Mouse (Mus musculus): Measurements from ENCODE around the gene Pld3. TPM values are rescaled to one million over a fixed set of nuclear protein-coding genes. Genes with fewer than 3 reads are reported as not detected.

The Pld3 gene
- 201 TPM for polyA plus RNA-seq (2017; shearing (Covaris generic))

DNA sequence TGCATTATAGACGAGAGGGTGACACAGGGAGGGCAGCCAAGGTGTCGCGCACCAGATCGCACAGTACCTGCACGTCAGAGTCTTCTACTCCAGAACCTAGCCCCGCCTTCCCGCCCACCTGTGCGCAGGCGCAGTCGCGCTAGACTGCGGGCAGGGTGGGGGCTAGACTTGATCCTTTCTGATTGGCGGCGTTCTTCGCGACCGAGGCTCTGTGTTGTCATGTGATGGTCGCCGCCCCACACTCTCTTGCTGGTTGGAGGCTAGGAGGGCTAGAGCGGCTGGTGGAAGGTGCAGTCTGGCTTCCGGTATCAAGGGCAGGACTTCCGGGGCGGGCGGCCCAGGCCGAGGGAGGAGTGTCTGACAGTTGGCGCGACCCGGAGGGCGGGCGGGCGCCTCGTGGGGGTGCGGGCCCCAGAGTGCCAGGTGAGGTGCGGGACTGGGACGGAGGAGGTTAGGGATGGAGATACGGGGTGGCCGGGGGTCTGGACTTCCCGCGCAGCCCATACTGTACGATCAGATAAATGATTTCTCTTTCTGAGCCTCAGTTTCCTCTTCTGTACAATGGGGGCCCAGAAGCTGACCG, at the start of gene Pld3, which contains the start of gene 2310022A10Rik:
TSS of gene Pld3 (minus strand) at position 288 of the 583 bp plus-strand sequence.
TSS of gene 2310022A10Rik (plus strand) at position 303 of the 583 bp plus-strand sequence.

DNA sequence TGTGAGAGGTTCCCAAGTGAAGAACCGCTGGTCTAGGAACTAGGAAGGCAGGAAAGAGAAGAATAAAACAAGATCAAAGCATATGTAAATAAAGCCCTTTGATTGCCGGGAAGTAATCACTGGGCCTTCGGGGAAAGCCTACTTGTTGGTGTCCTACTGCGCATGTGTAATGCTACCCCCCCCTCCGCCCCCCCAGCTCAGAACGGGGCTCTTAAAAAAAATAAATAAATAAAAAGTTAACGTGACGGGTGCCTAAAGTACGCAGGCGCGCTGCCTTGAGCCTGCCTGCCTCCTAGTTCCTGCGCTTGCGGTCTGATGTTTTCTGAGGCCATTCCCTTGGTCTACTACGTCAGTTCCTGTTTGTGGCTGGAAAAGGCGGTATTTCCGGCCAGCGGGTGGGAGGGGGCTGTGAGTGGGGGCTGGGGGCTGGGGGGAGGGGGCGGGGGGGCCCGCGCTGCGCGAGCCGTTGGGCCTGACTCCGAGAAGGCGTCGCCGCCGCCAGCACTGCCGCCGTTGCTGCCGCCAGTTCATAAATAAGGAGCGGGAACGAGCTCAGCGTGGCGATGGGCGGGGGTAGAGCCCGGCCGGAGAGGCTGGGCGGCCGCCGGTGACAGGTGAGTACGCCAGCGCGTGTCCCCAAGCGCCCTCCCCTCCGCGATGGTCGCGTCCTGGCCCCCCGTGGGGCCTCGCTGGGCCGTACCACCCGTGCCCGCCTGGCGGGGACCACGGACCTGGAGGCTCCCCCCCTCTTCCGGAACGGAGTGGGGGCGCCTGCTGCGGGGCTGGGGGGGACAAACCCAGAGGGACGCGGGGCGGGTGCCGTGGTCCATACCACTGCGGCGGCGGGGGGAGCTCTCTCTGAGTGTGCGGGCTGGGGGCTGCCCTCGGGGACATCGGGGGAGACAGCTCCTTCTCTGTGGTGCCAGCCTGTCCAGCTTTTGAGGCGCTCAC, 38.5 kb upstream of the Pld3 start, which contains the start of gene Akt2:
TSS of gene Akt2 (plus strand) at position 287 of the 951 bp plus-strand sequence.

DNA sequence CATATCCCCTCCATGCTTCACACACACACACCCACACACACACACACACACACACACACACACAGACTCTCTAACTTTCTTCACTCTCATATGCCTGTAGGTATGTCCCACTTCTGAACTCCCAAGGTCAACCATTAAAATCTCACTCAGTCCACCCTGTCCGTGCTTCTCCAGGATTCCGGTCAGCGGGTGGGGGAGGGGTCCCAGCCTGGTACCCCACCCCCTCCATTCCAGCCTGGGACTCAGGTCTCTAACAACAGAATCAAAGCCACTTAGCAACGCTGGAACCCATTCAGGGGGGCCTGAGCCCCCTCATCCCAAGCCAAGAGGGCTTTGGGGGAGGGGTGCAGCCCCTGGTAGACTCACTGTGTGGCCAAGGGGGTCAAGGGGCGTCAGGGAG, 30.1 kb downstream of the Pld3 start, which contains the start of gene Hipk4:
TSS of gene Hipk4 (plus strand) at position 301 of the 400 bp plus-strand sequence.

DNA sequence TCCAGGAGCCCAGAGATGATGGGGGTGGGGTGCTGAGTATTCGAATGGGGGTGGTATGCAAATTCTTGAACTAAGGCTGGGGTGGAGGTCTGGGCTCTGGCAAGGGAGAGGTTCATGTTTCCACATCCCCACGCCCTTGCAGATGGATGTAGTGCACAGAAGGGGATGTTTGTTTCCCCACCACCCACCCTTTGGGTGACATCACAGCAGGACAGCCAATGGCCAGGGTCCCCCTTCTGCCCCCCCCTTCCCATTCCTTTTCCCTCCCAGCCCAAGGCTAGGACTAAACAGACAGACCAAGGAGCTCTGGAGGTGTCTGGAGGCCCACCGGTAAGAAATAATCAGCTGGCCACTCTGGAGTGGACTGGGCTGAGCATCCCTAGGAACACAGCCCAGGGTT, 54.0 kb downstream of the Pld3 start, which contains the start of gene Prx:
TSS of gene Prx (plus strand) at position 289 of the 400 bp plus-strand sequence.

DNA sequence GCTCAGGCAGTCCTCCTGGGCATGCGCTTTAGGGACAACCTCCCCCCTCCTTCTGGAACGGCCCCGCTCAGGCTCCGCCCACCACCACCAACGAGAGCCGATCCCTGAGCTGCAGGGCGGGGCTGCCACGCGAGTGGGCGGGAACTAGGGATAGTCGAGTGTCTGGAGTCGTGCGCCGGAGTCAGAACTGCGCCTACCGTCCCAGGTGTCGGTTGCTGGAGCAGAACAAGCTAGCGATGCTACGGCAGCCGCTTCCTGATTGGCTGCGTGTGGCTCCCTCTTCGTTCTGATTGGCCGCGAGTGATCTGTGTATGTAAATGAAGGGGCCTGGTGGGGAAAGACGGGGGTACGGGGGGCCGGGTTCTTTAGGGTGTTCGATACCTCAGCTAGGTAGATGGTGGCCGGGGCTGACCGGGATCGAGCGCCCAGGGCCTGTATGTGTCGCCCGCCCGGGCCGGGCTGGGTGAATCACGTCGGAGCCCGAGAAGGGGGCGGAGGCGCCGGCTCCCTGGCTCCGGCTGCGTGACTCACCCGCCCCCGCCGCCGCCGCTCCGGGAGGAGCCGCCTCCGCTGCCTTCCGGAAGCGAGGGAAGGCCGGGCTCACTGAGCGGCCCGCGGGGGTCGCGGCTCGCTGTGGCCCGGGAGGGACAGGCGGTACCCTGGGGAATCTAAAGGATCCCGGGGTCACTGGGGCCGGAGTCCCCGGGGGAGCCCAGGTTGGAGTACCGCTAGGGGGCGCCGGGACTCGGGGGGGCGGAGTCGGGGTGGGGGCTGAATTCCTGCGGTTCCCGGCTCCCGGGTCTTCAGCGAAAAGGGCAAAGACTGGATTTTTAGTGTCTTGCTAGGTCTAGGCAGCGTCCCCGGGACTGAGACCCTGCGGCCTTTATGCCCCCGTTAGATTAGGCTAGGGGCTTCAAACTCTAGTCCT, 66.0 kb downstream of the Pld3 start, which contains the start of gene Sertad1:
TSS of gene Sertad1 (plus strand) at position 141 of the 928 bp plus-strand sequence.

Other genes starting within 250 kb of the Pld3 start
- 1.6 TPM for gene Ltbp4, start 215.5 kb downstream of the Pld3 start, polyA plus RNA-seq (2017; shearing (Covaris generic))
- gene Shkbp1, start 197.2 kb downstream of the Pld3 start, polyA plus RNA-seq (2017; shearing (Covaris generic)) = 56.3 TPM
- 1.1 TPM for gene Gm20479, start 195.8 kb downstream of the Pld3 start, polyA plus RNA-seq (2017; shearing (Covaris generic))
- gene Sptbn4, start 105.5 kb downstream of the Pld3 start, polyA plus RNA-seq (2017; shearing (Covaris generic)) = not detected
- 5.3 TPM for gene Blvrb, start 105.2 kb downstream of the Pld3 start, polyA plus RNA-seq (2017; shearing (Covaris generic))
- 21.2 TPM for gene Sertad3, start 79.5 kb downstream of the Pld3 start, polyA plus RNA-seq (2017; shearing (Covaris generic))
- gene Sertad1, start 66.3 kb downstream of the Pld3 start, polyA plus RNA-seq (2017; shearing (Covaris generic)) = 124 TPM
- gene Prx, start 53.9 kb downstream of the Pld3 start, polyA plus RNA-seq (2017; shearing (Covaris generic)) = 0.20 TPM
- not detected for gene Hipk4, start 30.0 kb downstream of the Pld3 start, polyA plus RNA-seq (2017; shearing (Covaris generic))
- gene 2310022A10Rik, start within 50 bp of the Pld3 start, polyA plus RNA-seq (2017; shearing (Covaris generic)) = 16.1 TPM
- 99.9 TPM for gene Akt2, start 38.3 kb upstream of the Pld3 start, polyA plus RNA-seq (2017; shearing (Covaris generic))
- not detected for gene Ttc9b, start 100.7 kb upstream of the Pld3 start, polyA plus RNA-seq (2017; shearing (Covaris generic))
- gene Map3k10, start 121.4 kb upstream of the Pld3 start, polyA plus RNA-seq (2017; shearing (Covaris generic)) = 9.9 TPM
- gene Zfp607b, start 136.1 kb upstream of the Pld3 start, polyA plus RNA-seq (2017; shearing (Covaris generic)) = 0.79 TPM
- gene Zfp60, start 178.2 kb upstream of the Pld3 start, polyA plus RNA-seq (2017; shearing (Covaris generic)) = 6.8 TPM

All from effector memory CD4-positive, alpha-beta T cell, adult 5 months (primary cell).